Comparison of ENCODE assay signal across 23 mouse cellular contexts in genomic region chr3:107816031-107816430, GRCm38 (mm10). TPM values are rescaled to one million over a fixed set of nuclear protein-coding genes. Genes with fewer than 3 reads are reported as not detected.
A peak's percentile ranks its signal among the peaks of the same experiment; 100 is the strongest.
DNase-seq lines count a peak whose midpoint lies in the region; ATAC-seq and TF ChIP-seq lines count a peak whose summit lies in the region.
"Had no signal": no experiment of that assay in that cellular context is flagged by ENCODE, and none has a peak within 500 bp of the region (broad histone marks: within the 10 kb centered on the region; RNA-seq: fewer than 3 reads in every experiment).

No protein-coding gene starts in this region.

- H3K4me3 ChIP-seq in kidney, embryonic 14.5 days (ENCODE audit: low read length), result no peak overlapping the region
- peak overlapping the region; percentile 59 for H3K4me3 ChIP-seq in megakaryocyte, embryonic 14.5 days (replicated peaks)
- no peak overlapping the region for H3K4me3 ChIP-seq in midbrain, postnatal 0 days (ENCODE audit: low read depth, low read length)
- H3K4me3 ChIP-seq: erythroblast, embryonic 14.5 days; hindbrain, embryonic 13.5 days; limb, embryonic 12.5 days; liver, embryonic 15.5 days; lung, embryonic 15.5 days; midbrain, embryonic 15.5 days; stomach, embryonic 15.5 days had no signal

- no peaks in the 10 kb centered on the region for H3K4me1 ChIP-seq in kidney, embryonic 14.5 days (ENCODE audit: control insufficient read depth, insufficient read depth, low read length)
- H3K4me1 ChIP-seq in megakaryocyte, embryonic 14.5 days, result peaks cover 25% of the 10 kb centered on the region
- no peaks in the 10 kb centered on the region for H3K4me1 ChIP-seq in midbrain, postnatal 0 days (ENCODE audit: insufficient read depth, low read length)
- H3K4me1 ChIP-seq: midbrain, embryonic 15.5 days; stomach, embryonic 15.5 days had no signal

- intact Hi-C loops in heart, postnatal 36 days (cut with DNase I), result no loop called here

- H3K9ac ChIP-seq in kidney, embryonic 14.5 days (ENCODE audit: low read depth, low read length), result no peak overlapping the region
- no peak overlapping the region for H3K9ac ChIP-seq in midbrain, postnatal 0 days (replicated peaks; ENCODE audit: low read length, poor library complexity, severe bottlenecking)
- H3K9ac ChIP-seq: hindbrain, embryonic 13.5 days; limb, embryonic 12.5 days; liver, embryonic 15.5 days; lung, embryonic 15.5 days; midbrain, embryonic 15.5 days; stomach, embryonic 15.5 days had no signal

- no peak for TF ChIP-seq CTCF in midbrain, postnatal 0 days (IDR thresholded peaks at IDR 0.05)

- DNase-seq in heart, adult 11 months, result peak; percentile 95
- DNase-seq in heart, postnatal 36 days, result no peak
- DNase-seq in kidney, adult 11 months, result peak; percentile 23
- DNase-seq in midbrain, postnatal 0 days (ENCODE audit: low spot score), result no peak
- DNase-seq: adrenal gland, adult 2 months; adrenal gland, postnatal 36 days; cerebellum, adult 2 months; cerebellum, postnatal 14 days; right cerebral cortex, postnatal 25 days had no signal

- no peaks in the 10 kb centered on the region for H3K36me3 ChIP-seq in kidney, embryonic 14.5 days (ENCODE audit: control insufficient read depth, insufficient read depth, low read length)
- no peaks in the 10 kb centered on the region for H3K36me3 ChIP-seq in megakaryocyte, embryonic 14.5 days (replicated peaks; ENCODE audit: low read length)
- H3K36me3 ChIP-seq in midbrain, postnatal 0 days (ENCODE audit: insufficient read depth, low read length), result no peaks in the 10 kb centered on the region
- H3K36me3 ChIP-seq: hindbrain, embryonic 13.5 days; limb, embryonic 12.5 days; liver, embryonic 15.5 days; lung, embryonic 15.5 days; midbrain, embryonic 15.5 days; stomach, embryonic 15.5 days had no signal

- H3K27me3 ChIP-seq in kidney, embryonic 14.5 days (ENCODE audit: control insufficient read depth, insufficient read depth, low read length), result no peaks in the 10 kb centered on the region
- H3K27me3 ChIP-seq in megakaryocyte, embryonic 14.5 days (replicated peaks), result peaks cover 43% of the 10 kb centered on the region
- no peaks in the 10 kb centered on the region for H3K27me3 ChIP-seq in midbrain, postnatal 0 days (ENCODE audit: insufficient read depth, low read length)
- H3K27me3 ChIP-seq: hindbrain, embryonic 13.5 days; limb, embryonic 12.5 days; liver, embryonic 15.5 days; lung, embryonic 15.5 days; midbrain, embryonic 15.5 days; stomach, embryonic 15.5 days had no signal

- H3K4me2 ChIP-seq in kidney, embryonic 14.5 days (replicated peaks; ENCODE audit: low read depth, low read length), result no peak overlapping the region
- no peak overlapping the region for H3K4me2 ChIP-seq in midbrain, postnatal 0 days (ENCODE audit: low read depth, low read length, poor library complexity, severe bottlenecking)
- H3K4me2 ChIP-seq: heart, embryonic 11.5 days; hindbrain, embryonic 13.5 days; limb, embryonic 12.5 days; liver, embryonic 15.5 days; lung, embryonic 15.5 days; midbrain, embryonic 15.5 days; stomach, embryonic 15.5 days had no signal

- H3K9me3 ChIP-seq in kidney, embryonic 14.5 days (ENCODE audit: control insufficient read depth, low read length), result no peaks in the 10 kb centered on the region
- H3K9me3 ChIP-seq in megakaryocyte, embryonic 14.5 days, result no peaks in the 10 kb centered on the region
- H3K9me3 ChIP-seq in midbrain, postnatal 0 days (ENCODE audit: low read length), result no peaks in the 10 kb centered on the region
- H3K9me3 ChIP-seq: hindbrain, embryonic 13.5 days; limb, embryonic 12.5 days; liver, embryonic 15.5 days; lung, embryonic 15.5 days; midbrain, embryonic 15.5 days; stomach, embryonic 15.5 days had no signal

- 61% methylated on average over 3 of the region's 3 CpGs for WGBS in kidney, embryonic 14.5 days
- 88% methylated on average over 3 of the region's 3 CpGs for WGBS in midbrain, postnatal 0 days

- H3K27ac ChIP-seq in kidney, embryonic 14.5 days (ENCODE audit: low read depth, low read length), result no peak overlapping the region
- no peak overlapping the region for H3K27ac ChIP-seq in midbrain, postnatal 0 days (ENCODE audit: low read depth, low read length)
- H3K27ac ChIP-seq: hindbrain, embryonic 13.5 days; kidney, postnatal 0 days; limb, embryonic 12.5 days; liver, embryonic 15.5 days; lung, embryonic 15.5 days; midbrain, embryonic 15.5 days; stomach, embryonic 15.5 days had no signal

- ATAC-seq in kidney, embryonic 14.5 days (ENCODE audit: low FRiP score, low TSS enrichment), result no peak
- ATAC-seq in megakaryocyte, adult 5-6 weeks (ENCODE audit: poor library complexity, severe bottlenecking), result no peak
- no peak for ATAC-seq in midbrain, postnatal 0 days (ENCODE audit: low FRiP score)
- ATAC-seq: forebrain, embryonic 16.5 days; intestine, embryonic 16.5 days; midbrain, embryonic 15.5 days had no signal

RNA-seq across cellular contexts. Expression of gene Csf1, which starts 55.8 kb away (rescaled TPM):
- 10 to 100 TPM; 34.4 to 49.5 TPM for total RNA-seq in heart, postnatal 36 days (2021)
- polyA plus RNA-seq in kidney, embryonic 14.5 days (2014; fragmentation: Nextera tagmentation; extraction: Ambion mirVana), result 3.9 and 8.5 TPM in 2 replicates
- 1.5 and 4.0 TPM in 2 replicates for polyA plus RNA-seq in megakaryocyte, embryonic 14.5 days (2012; ENCODE audit: insufficient read depth, low replicate concordance)
- 14.7 and 15.4 TPM in 2 replicates for total RNA-seq in megakaryocyte, adult 5-6 weeks (2015)
- total RNA-seq in megakaryocyte, adult 5-6 weeks (2017), result 6.5 and 6.9 TPM in 2 replicates
- 10.6 and 12.3 TPM in 2 replicates for total RNA-seq in midbrain, postnatal 0 days (2014; rRNA removed)
- polyA plus RNA-seq in midbrain, postnatal 0 days (2015; fragmentation: Nextera tagmentation; extraction: Ambion mirVana), result 8.1 and 10.9 TPM in 2 replicates

Comparison
In these comparisons a context has a peak if more than half of its experiments do, and no peak if none do; other contexts are left out.
1. DNase-seq: peak in heart, adult 11 months (single experiment) and kidney, adult 11 months (single experiment); none in heart, postnatal 36 days (0 of 2) and midbrain, postnatal 0 days (single experiment).